Mouse (Mus musculus): ENCODE results near the gene Rexo4. TPM values are rescaled to one million over a fixed set of nuclear protein-coding genes. Genes with fewer than 3 reads are reported as not detected.

Gene Rexo4
- polyA plus RNA-seq, 1 experiment from 2014 or later: 47.7 TPM

GRCm38 (mm10) chr2:26980361-26980760, 16.2 kb upstream of the Rexo4 start:
- H3K27ac ChIP-seq (ENCODE audit: low read length): no peak overlapping the region
- no peak overlapping the region for H3K4me2 ChIP-seq (ENCODE audit: low read depth, low read length)
- H3K27me3 ChIP-seq (replicated peaks; ENCODE audit: control insufficient read depth, insufficient read depth, low read length): no peaks in the 10 kb centered on the region
- 61% methylated on average over 1 of the region's 1 CpGs for WGBS
- H3K4me1 ChIP-seq (ENCODE audit: control insufficient read depth, insufficient read depth, low read length): no peaks in the 10 kb centered on the region
- no peak overlapping the region for H3K4me3 ChIP-seq (ENCODE audit: low read length)
- no peaks in the 10 kb centered on the region for H3K9me3 ChIP-seq (ENCODE audit: control insufficient read depth, low read length)
- ATAC-seq: no peak
- H3K9ac ChIP-seq (ENCODE audit: low read depth, low read length): no peak overlapping the region
- no peaks in the 10 kb centered on the region for H3K36me3 ChIP-seq (ENCODE audit: control insufficient read depth, insufficient read depth, low read length)

- Histone ChIP-seq H3K4me2 (ENCODE audit: low read depth, low read length) (no peak overlapping the region), H3K4me1 (ENCODE audit: control insufficient read depth, insufficient read depth, low read length) (peaks cover 7% of the 10 kb centered on the region; the same call in 1 of the 2 replicates), H3K36me3 (ENCODE audit: control insufficient read depth, insufficient read depth, low read length) (no peaks in the 10 kb centered on the region), H3K27ac (ENCODE audit: low read length) (no peak overlapping the region), H3K9ac (ENCODE audit: low read depth, low read length) (no peak overlapping the region), H3K9me3 (ENCODE audit: control insufficient read depth, low read length) (no peaks in the 10 kb centered on the region), H3K4me3 (ENCODE audit: low read length) (no peak overlapping the region), H3K27me3 (replicated peaks; ENCODE audit: control insufficient read depth, insufficient read depth, low read length) (no peaks in the 10 kb centered on the region)
- 35% methylated on average over 4 of the region's 4 CpGs for WGBS
- ATAC-seq: no peak
Observed at GRCm38 (mm10) chr2:26973960-26974359, 9.8 kb upstream of the Rexo4 start.

GRCm38 (mm10) chr2:26973116-26973515, 8.9 kb upstream of the Rexo4 start, which contains the start of gene Adamts13:
Gene Adamts13, plus strand, starts transcription at chr2:26973416.
- ATAC-seq: no peak
- H3K27me3 ChIP-seq (replicated peaks; ENCODE audit: control insufficient read depth, insufficient read depth, low read length): no peaks in the 10 kb centered on the region
- H3K9ac ChIP-seq (ENCODE audit: low read depth, low read length): no peak within 1 kb of the TSS
- no peaks in the 10 kb centered on the region for H3K9me3 ChIP-seq (ENCODE audit: control insufficient read depth, low read length)
- no peaks in the 10 kb centered on the region for H3K36me3 ChIP-seq (ENCODE audit: control insufficient read depth, insufficient read depth, low read length)
- no peak within 1 kb of the TSS for H3K4me2 ChIP-seq (ENCODE audit: low read depth, low read length)
- no peak within 1 kb of the TSS for H3K4me3 ChIP-seq (ENCODE audit: low read length)
- peaks cover 7% of the 10 kb centered on the region; the same call in 1 of the 2 replicates for H3K4me1 ChIP-seq (ENCODE audit: control insufficient read depth, insufficient read depth, low read length)
- no peak within 1 kb of the TSS for H3K27ac ChIP-seq (ENCODE audit: low read length)
- 47% methylated on average over 3 of the region's 3 CpGs for WGBS

GRCm38 (mm10) chr2:26967262-26967661, 3.1 kb upstream of the Rexo4 start:
- Histone ChIP-seq H3K9me3 (ENCODE audit: control insufficient read depth, low read length) (no peaks in the 10 kb centered on the region), H3K27ac (ENCODE audit: low read length) (no peak overlapping the region), H3K4me2 (ENCODE audit: low read depth, low read length) (no peak overlapping the region), H3K4me3 (ENCODE audit: low read length) (no peak overlapping the region), H3K27me3 (replicated peaks; ENCODE audit: control insufficient read depth, insufficient read depth, low read length) (no peaks in the 10 kb centered on the region), H3K4me1 (ENCODE audit: control insufficient read depth, insufficient read depth, low read length) (peaks cover 6% of the 10 kb centered on the region), H3K36me3 (ENCODE audit: control insufficient read depth, insufficient read depth, low read length) (no peaks in the 10 kb centered on the region), H3K9ac (ENCODE audit: low read depth, low read length) (no peak overlapping the region)
- WGBS: 72% methylated on average over 2 of the region's 2 CpGs
- no peak for ATAC-seq

- H3K9me3 ChIP-seq (ENCODE audit: control insufficient read depth, low read length): no peaks in the 10 kb centered on the region
- H3K27ac ChIP-seq (ENCODE audit: low read length): peak overlapping the region; percentile 100
- WGBS: 12% methylated on average over 14 of the region's 14 CpGs
- no peaks in the 10 kb centered on the region for H3K27me3 ChIP-seq (replicated peaks; ENCODE audit: control insufficient read depth, insufficient read depth, low read length)
- peak overlapping the region; percentile 92 for H3K9ac ChIP-seq (ENCODE audit: low read depth, low read length)
- H3K4me3 ChIP-seq (ENCODE audit: low read length): peak overlapping the region; percentile 69
- 0 out of 2 replicates have a peak, but pooled peaks cover 4% of the 10 kb centered on the region for H3K36me3 ChIP-seq (ENCODE audit: control insufficient read depth, insufficient read depth, low read length)
- peaks cover 13% of the 10 kb centered on the region for H3K4me1 ChIP-seq (ENCODE audit: control insufficient read depth, insufficient read depth, low read length)
- peak; percentile 21 for ATAC-seq
- H3K4me2 ChIP-seq (ENCODE audit: low read depth, low read length): peak overlapping the region; percentile 92
Observed at GRCm38 (mm10) chr2:26964724-26965370, 661 bp upstream of the Rexo4 start.

- no peak for ATAC-seq
- Histone ChIP-seq H3K27me3 (replicated peaks; ENCODE audit: control insufficient read depth, insufficient read depth, low read length) (no peaks in the 10 kb centered on the region), H3K9me3 (ENCODE audit: control insufficient read depth, low read length) (no peaks in the 10 kb centered on the region), H3K36me3 (ENCODE audit: control insufficient read depth, insufficient read depth, low read length) (peaks cover 15% of the 10 kb centered on the region), H3K4me2 (ENCODE audit: low read depth, low read length) (no peak overlapping the region), H3K9ac (ENCODE audit: low read depth, low read length) (no peak overlapping the region), H3K4me3 (ENCODE audit: low read length) (no peak overlapping the region), H3K4me1 (ENCODE audit: control insufficient read depth, insufficient read depth, low read length) (peaks cover 13% of the 10 kb centered on the region), H3K27ac (ENCODE audit: low read length) (no peak overlapping the region)
- 74% methylated on average over 4 of the region's 4 CpGs for WGBS
Observed at GRCm38 (mm10) chr2:26960756-26961155, 3.4 kb downstream of the Rexo4 start.

- Histone ChIP-seq H3K27me3 (replicated peaks; ENCODE audit: control insufficient read depth, insufficient read depth, low read length) (no peaks in the 10 kb centered on the region), H3K27ac (ENCODE audit: low read length) (peak overlapping the region; percentile 73), H3K36me3 (ENCODE audit: control insufficient read depth, insufficient read depth, low read length) (peaks cover 19% of the 10 kb centered on the region), H3K4me1 (ENCODE audit: control insufficient read depth, insufficient read depth, low read length) (peaks cover 7% of the 10 kb centered on the region), H3K4me2 (ENCODE audit: low read depth, low read length) (no peak overlapping the region), H3K9ac (ENCODE audit: low read depth, low read length) (no peak overlapping the region), H3K4me3 (ENCODE audit: low read length) (no peak overlapping the region), H3K9me3 (ENCODE audit: control insufficient read depth, low read length) (no peaks in the 10 kb centered on the region)
- peak; percentile 23 for ATAC-seq
- 67% methylated on average over 2 of the region's 2 CpGs for WGBS
Observed at GRCm38 (mm10) chr2:26957488-26957859, 6.7 kb downstream of the Rexo4 start.

GRCm38 (mm10) chr2:26956811-26957487, 7.2 kb downstream of the Rexo4 start:
- Histone ChIP-seq H3K36me3 (ENCODE audit: control insufficient read depth, insufficient read depth, low read length) (peaks cover 19% of the 10 kb centered on the region), H3K4me1 (ENCODE audit: control insufficient read depth, insufficient read depth, low read length) (peaks cover 3% of the 10 kb centered on the region), H3K9me3 (ENCODE audit: control insufficient read depth, low read length) (no peaks in the 10 kb centered on the region), H3K27me3 (replicated peaks; ENCODE audit: control insufficient read depth, insufficient read depth, low read length) (no peaks in the 10 kb centered on the region), H3K9ac (ENCODE audit: low read depth, low read length) (no peak overlapping the region), H3K27ac (ENCODE audit: low read length) (peak overlapping the region; percentile 73), H3K4me2 (ENCODE audit: low read depth, low read length) (no peak overlapping the region), H3K4me3 (ENCODE audit: low read length) (no peak overlapping the region)
- ATAC-seq: peak; percentile 95
- WGBS: 77% methylated on average over 12 of the region's 12 CpGs

GRCm38 (mm10) chr2:26954735-26955395, 9.3 kb downstream of the Rexo4 start:
- no peaks in the 10 kb centered on the region for H3K9me3 ChIP-seq (ENCODE audit: control insufficient read depth, low read length)
- H3K4me1 ChIP-seq (ENCODE audit: control insufficient read depth, insufficient read depth, low read length): no peaks in the 10 kb centered on the region
- whole genome bisulfite sequencing: 93% methylated on average over 2 of the region's 2 CpGs
- H3K4me2 ChIP-seq (ENCODE audit: low read depth, low read length): no peak overlapping the region
- no peaks in the 10 kb centered on the region for H3K27me3 ChIP-seq (replicated peaks; ENCODE audit: control insufficient read depth, insufficient read depth, low read length)
- no peak overlapping the region for H3K27ac ChIP-seq (ENCODE audit: low read length)
- no peak overlapping the region for H3K9ac ChIP-seq (ENCODE audit: low read depth, low read length)
- H3K36me3 ChIP-seq (ENCODE audit: control insufficient read depth, insufficient read depth, low read length): peaks cover 15% of the 10 kb centered on the region
- H3K4me3 ChIP-seq (ENCODE audit: low read length): no peak overlapping the region
- ATAC-seq: no peak

Data from intestine, embryonic 16.5 days (tissue).